Mouse (Mus musculus) heart, adult 2 months (tissue): Measurements from ENCODE around the gene Klhl8.

Source experiments
- CTCF ChIP-seq: fragments of 200-600 bp; IDR thresholded peaks from 2 replicates; pipeline ENCODE4 v1.8.1; 2022; ENCODE audit warnings: antibody characterized with exemption, mild to moderate bottlenecking, moderate library complexity
- EP300 ChIP-seq: fragments of 200-500 bp; IDR thresholded peaks from 2 replicates; pipeline ENCODE4 v1.6.1; 2011; ENCODE audit warnings: low read depth, low read length, control low read depth; ENCODE audit not compliant: insufficient read depth
- POLR2A ChIP-seq: fragments of 200-500 bp; IDR thresholded peaks from 2 replicates; pipeline ENCODE4 v1.6.1; 2011; ENCODE audit warnings: mild to moderate bottlenecking, low read depth, low read length, control low read depth; ENCODE audit not compliant: insufficient read depth

GRCm38 (mm10) chr5:103843938-103844337, 67.1 kb downstream of the Klhl8 start:
- TF ChIP-seq CTCF (peak; percentile 73), EP300 (no peak), POLR2A (no peak)
